Mouse (Mus musculus) adrenal gland, adult (tissue): ENCODE measurements around the gene Ror1.

Experiments
- DNase-seq, 2 experiments: peaks; one replicate each; pipeline ENCODE4 v3.0.0; 2022 to 2023; ENCODE audit warnings: low spot score in 1 of 2; ENCODE audit not compliant: inconsistent age in 2 of 2

The Ror1 gene

GRCm38 (mm10) chr4:100158401-100158800 is 62.8 kb downstream of the Ror1 start:
- peak in 1 of 2 experiments; percentile 31 for DNase-seq

GRCm38 (mm10) chr4:100160156-100160555 is 64.6 kb downstream of the Ror1 start:
- no peak for DNase-seq

- no peak for DNase-seq
Observed at GRCm38 (mm10) chr4:100165790-100166189, 70.2 kb downstream of the Ror1 start.

GRCm38 (mm10) chr4:100166871-100167270 is 71.3 kb downstream of the Ror1 start:
- DNase-seq: no peak

GRCm38 (mm10) chr4:100169683-100170082 is 74.1 kb downstream of the Ror1 start:
- DNase-seq: no peak

- DNase-seq: no peak
Observed at GRCm38 (mm10) chr4:100170161-100170650, 74.6 kb downstream of the Ror1 start.

GRCm38 (mm10) chr4:100170743-100171142 is 75.2 kb downstream of the Ror1 start:
- no peak for DNase-seq

- DNase-seq: peak; percentile 55 to 86
Observed at GRCm38 (mm10) chr4:100171483-100171898, 75.9 kb downstream of the Ror1 start.

GRCm38 (mm10) chr4:100175594-100175993 is 80.0 kb downstream of the Ror1 start:
- DNase-seq: no peak

GRCm38 (mm10) chr4:100178316-100178715 is 82.7 kb downstream of the Ror1 start:
- DNase-seq: peak; percentile 48 to 74

- peak; percentile 79 to 92 for DNase-seq
Observed at GRCm38 (mm10) chr4:100181676-100182075, 86.1 kb downstream of the Ror1 start.

GRCm38 (mm10) chr4:100186781-100187180 is 91.2 kb downstream of the Ror1 start:
- no peak for DNase-seq

GRCm38 (mm10) chr4:100187563-100188200 is 92.1 kb downstream of the Ror1 start:
- DNase-seq: no peak

- DNase-seq: peak in 1 of 2 experiments; percentile 41
Observed at GRCm38 (mm10) chr4:100188201-100188699, 92.7 kb downstream of the Ror1 start.

- no peak for DNase-seq
Observed at GRCm38 (mm10) chr4:100191483-100191882, 95.9 kb downstream of the Ror1 start.

- no peak for DNase-seq
Observed at GRCm38 (mm10) chr4:100194136-100194535, 98.5 kb downstream of the Ror1 start.

- no peak for DNase-seq
Observed at GRCm38 (mm10) chr4:100196255-100196793, 100.7 kb downstream of the Ror1 start.

- DNase-seq: no peak
Observed at GRCm38 (mm10) chr4:100198275-100198674, 102.7 kb downstream of the Ror1 start.

GRCm38 (mm10) chr4:100201322-100201721 is 105.7 kb downstream of the Ror1 start:
- no peak for DNase-seq

- DNase-seq: no peak
Observed at GRCm38 (mm10) chr4:100203066-100203465, 107.5 kb downstream of the Ror1 start.

GRCm38 (mm10) chr4:100203688-100204087 is 108.1 kb downstream of the Ror1 start:
- no peak for DNase-seq

- no peak for DNase-seq
Observed at GRCm38 (mm10) chr4:100204381-100204780, 108.8 kb downstream of the Ror1 start.
